Mouse (Mus musculus) skeletal muscle tissue, postnatal 0 days (tissue): ENCODE data around the gene Gm14819. TPM values are rescaled to one million over a fixed set of nuclear protein-coding genes. Genes with fewer than 3 reads are reported as not detected.

Experiments
- polyA plus RNA-seq: library from polyadenylated mRNA; unstranded; fragments of >200 nt; fragmentation: Nextera tagmentation; extraction: Ambion mirVana; gene quantifications from 2 replicates; pipeline ENCODE4 v1.2.1, GENCODE M21; 2015

Gm14819 gene
- not detected in 2 replicates for polyA plus RNA-seq

GRCm38 (mm10) chrX:35403883-35404282 lies at the start of gene Gm14819:
Gm14819 (plus strand) TSS chrX:35404183.

